ENCODE assay signal across 12 mouse cellular contexts in the genomic region with DNA sequence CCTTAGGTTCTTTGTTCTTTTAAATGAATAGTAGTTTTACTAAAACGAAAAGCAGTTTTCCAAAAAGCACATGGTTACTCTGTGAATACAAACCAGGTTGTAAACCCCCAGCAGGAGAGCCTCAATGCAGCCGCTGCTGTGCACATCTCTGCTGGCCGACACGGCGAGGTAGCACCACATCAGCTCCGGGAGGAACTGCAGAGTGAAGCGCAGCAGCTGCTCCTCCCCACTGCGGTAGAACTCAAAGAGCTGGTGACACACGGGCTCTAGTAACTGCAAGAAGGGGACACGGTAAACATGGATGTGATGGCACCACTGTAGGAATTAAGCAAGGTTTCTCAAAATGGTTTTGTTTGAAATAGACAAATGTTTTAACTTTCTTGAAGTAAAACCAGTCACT.
"Had no signal": no experiment of that assay in that cellular context is flagged by ENCODE, and none has a peak within 500 bp of the region (broad histone marks: within the 10 kb centered on the region; RNA-seq: fewer than 3 reads in every experiment).

No protein-coding gene starts in this region.

- H3K36me3 ChIP-seq: midbrain, embryonic 15.5 days had no signal

- DNase-seq: lung, adult 18-20 months; lung, embryonic 14.5 days; lung, postnatal 10 days; right cerebral cortex, postnatal 14 days; thymus, adult 2 months; thymus, postnatal 25 days; thymus, postnatal 4 days had no signal

- H3K4me1 ChIP-seq: neural tube, embryonic 12.5 days; stomach, embryonic 15.5 days had no signal

- H3K9me3 ChIP-seq: megakaryocyte, embryonic 14.5 days; midbrain, embryonic 13.5 days; midbrain, embryonic 15.5 days; neural tube, embryonic 12.5 days; stomach, embryonic 15.5 days had no signal

- H3K27me3 ChIP-seq: megakaryocyte, embryonic 14.5 days; midbrain, embryonic 13.5 days; midbrain, embryonic 15.5 days; neural tube, embryonic 12.5 days; stomach, embryonic 15.5 days had no signal

- H3K4me3 ChIP-seq: megakaryocyte, embryonic 14.5 days; midbrain, embryonic 13.5 days; midbrain, embryonic 15.5 days; neural tube, embryonic 12.5 days; stomach, embryonic 15.5 days had no signal
